Mouse (Mus musculus): ENCODE results near the gene Chrm3.

DNA sequence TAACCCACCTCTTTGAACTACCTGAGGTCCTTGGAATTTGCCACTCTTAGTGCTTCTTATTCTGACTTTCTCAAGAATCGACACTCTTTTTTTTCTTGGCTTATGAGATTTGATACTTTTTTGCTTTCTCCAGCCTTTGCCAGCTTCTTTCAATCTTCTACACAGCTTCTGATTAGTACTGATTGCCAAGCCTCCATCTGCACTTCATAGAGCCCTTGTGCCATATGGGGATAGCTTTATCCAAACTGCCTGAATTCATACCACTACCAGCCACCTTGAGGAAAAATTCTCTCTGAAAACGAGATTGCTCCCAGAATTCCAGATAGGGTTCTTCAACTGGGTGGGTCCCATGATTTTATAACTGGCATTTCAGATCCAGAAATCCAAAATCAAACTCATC lies 368.0 kb downstream of the Chrm3 start:
- TF ChIP-seq CTCF (IDR thresholded peaks at IDR 0.05; ENCODE audit: low read depth, low read length) (no peak), POLR2A (IDR thresholded peaks at IDR 0.05; ENCODE audit: insufficient read depth, low read length) (no peak), EP300 (IDR thresholded peaks at IDR 0.05; ENCODE audit: insufficient read depth, low read depth, low read length) (no peak)
